Mouse (Mus musculus): ENCODE measurements around the gene Tmem245. TPM values are rescaled to one million over a fixed set of nuclear protein-coding genes. Genes with fewer than 3 reads are reported as not detected.

The Tmem245 gene
- polyA plus RNA-seq, 1 experiment = 20.5 TPM

DNA sequence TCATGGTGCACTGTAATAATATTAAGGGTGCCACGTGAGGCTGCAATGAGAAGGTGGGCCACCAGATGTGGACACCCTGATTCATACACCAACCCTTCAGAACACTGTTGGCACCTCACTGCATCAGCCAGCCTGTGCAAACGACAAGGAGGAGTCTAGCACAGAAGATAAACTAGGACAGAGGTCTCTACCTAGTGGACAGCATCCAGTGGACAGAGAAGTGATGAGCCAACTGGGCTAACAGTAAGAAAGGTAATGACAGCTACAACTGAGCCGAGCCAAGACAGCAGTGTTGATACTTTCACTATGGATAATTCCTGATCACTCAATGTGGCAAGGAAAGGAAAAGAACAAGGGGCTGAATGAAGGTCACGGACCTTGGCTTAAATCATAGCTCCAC, 14.1 kb downstream of the Tmem245 start:
- peaks cover 25% of the 10 kb centered on the region for H3K4me1 ChIP-seq (ENCODE audit: control insufficient read depth, insufficient read depth, low read length)
- WGBS = 92% methylated on average over 4 of the region's 4 CpGs
- no peak for TF ChIP-seq POLR2A (IDR thresholded peaks at IDR 0.05; ENCODE audit: borderline replicate concordance, extremely low read depth, low read depth, low read length)
- no peak for TF ChIP-seq CTCF (IDR thresholded peaks at IDR 0.05; ENCODE audit: insufficient read depth, low read length)
- DNase-seq = no peak
- no peak overlapping the region for H3K4me3 ChIP-seq (replicated peaks; ENCODE audit: extremely low read depth, low read depth, low read length)

DNA sequence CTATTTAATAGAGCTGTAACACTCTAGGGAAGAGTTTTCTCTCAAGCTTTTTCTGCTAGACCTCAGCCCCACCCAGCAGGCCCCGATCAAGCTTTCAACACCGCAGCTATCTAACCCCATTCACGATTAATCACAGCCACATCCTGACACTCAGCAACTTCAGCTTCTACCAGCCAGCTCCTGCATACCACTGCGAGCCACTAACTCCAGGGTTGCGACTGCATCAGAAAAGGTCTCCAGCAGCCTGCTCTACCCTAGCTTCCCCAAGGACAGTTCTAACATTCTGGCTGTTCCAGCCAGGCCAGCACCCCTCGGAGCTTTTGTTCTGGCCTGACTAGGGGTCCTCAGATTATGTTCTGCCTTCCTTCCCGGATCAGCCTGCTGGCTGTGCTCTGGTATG, 15.1 kb downstream of the Tmem245 start:
- peaks cover 22% of the 10 kb centered on the region for H3K4me1 ChIP-seq (ENCODE audit: control insufficient read depth, insufficient read depth, low read length)
- no peak overlapping the region for H3K4me3 ChIP-seq (replicated peaks; ENCODE audit: extremely low read depth, low read depth, low read length)
- DNase-seq = no peak
- WGBS = 68% methylated on average over 7 of the region's 7 CpGs
- TF ChIP-seq CTCF (IDR thresholded peaks at IDR 0.05; ENCODE audit: insufficient read depth, low read length) (no peak), POLR2A (IDR thresholded peaks at IDR 0.05; ENCODE audit: borderline replicate concordance, extremely low read depth, low read depth, low read length) (no peak)

DNA sequence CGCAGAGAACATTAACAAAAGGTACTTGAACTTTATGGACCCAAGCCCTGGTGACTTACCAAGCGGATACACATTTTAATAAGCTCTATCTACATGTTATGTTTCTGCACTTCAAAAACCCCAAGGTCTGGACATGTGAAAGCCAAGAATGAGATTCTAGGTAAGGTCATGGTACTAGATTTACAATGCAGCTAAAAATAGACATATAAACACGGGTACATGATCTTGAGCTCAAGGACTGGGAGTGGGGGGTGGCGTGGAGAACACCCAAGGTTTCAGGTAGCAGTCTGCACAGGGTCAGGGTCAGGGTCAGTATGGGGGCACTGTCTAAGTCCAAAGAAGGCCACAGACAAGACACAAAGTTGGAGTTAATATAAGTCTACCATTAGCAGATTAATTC, 16.9 kb downstream of the Tmem245 start:
- DNase-seq = no peak
- peaks cover 14% of the 10 kb centered on the region for H3K4me1 ChIP-seq (ENCODE audit: control insufficient read depth, insufficient read depth, low read length)
- H3K4me3 ChIP-seq (replicated peaks; ENCODE audit: extremely low read depth, low read depth, low read length) = no peak overlapping the region
- TF ChIP-seq POLR2A (IDR thresholded peaks at IDR 0.05; ENCODE audit: borderline replicate concordance, extremely low read depth, low read depth, low read length) (no peak), CTCF (IDR thresholded peaks at IDR 0.05; ENCODE audit: insufficient read depth, low read length) (no peak)
- 63% methylated on average over 4 of the region's 4 CpGs for WGBS

DNA sequence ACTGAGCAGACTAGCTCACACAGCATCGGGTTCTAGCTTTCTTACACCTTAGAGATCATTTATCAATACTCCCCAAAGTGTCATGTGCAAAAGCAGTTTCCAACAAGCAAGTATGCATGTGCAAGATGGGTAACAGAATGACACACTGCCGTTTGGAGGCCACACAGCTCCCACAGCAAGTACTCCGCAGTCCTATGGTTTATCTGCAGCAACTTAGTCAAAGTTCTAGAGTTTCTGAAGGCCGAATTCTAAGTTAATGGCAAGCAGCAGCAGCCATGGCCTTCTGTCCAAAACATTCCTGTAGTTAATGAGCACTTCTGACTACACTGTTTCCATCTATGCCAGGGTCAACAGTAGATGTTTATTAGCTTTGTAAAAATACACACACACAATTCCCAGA, 20.3 kb downstream of the Tmem245 start:
- no peak overlapping the region for H3K4me3 ChIP-seq (replicated peaks; ENCODE audit: extremely low read depth, low read depth, low read length)
- H3K4me1 ChIP-seq (ENCODE audit: control insufficient read depth, insufficient read depth, low read length) = peaks cover 14% of the 10 kb centered on the region
- DNase-seq = no peak
- 87% methylated on average over 4 of the region's 4 CpGs for WGBS
- no peak for TF ChIP-seq CTCF (IDR thresholded peaks at IDR 0.05; ENCODE audit: insufficient read depth, low read length)

DNA sequence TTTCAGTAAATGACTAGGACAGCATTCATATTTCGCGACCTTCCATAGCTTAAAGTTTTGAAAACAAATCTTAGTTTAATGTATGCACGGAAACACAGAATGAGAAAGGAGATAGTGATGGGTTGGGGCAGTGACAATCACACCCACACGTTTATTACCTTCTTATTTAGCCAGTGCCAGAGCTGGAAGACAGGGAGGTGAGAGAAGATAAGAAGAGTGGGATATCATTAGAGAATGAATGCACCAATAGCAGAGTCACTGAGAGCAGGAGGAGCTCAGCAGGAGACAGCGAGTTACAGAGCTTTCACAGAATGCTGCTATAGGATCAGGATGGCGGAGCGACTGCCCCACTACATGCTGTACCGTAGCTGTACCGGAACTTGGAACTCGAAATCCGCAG, 25.0 kb downstream of the Tmem245 start:
- H3K4me3 ChIP-seq (replicated peaks; ENCODE audit: extremely low read depth, low read depth, low read length) = no peak overlapping the region
- no peaks in the 10 kb centered on the region for H3K4me1 ChIP-seq (ENCODE audit: control insufficient read depth, insufficient read depth, low read length)
- no peak for TF ChIP-seq POLR2A (IDR thresholded peaks at IDR 0.05; ENCODE audit: borderline replicate concordance, extremely low read depth, low read depth, low read length)
- TF ChIP-seq CTCF (IDR thresholded peaks at IDR 0.05; ENCODE audit: insufficient read depth, low read length) = no peak
- WGBS = 94% methylated on average over 11 of the region's 11 CpGs
- no peak for DNase-seq

DNA sequence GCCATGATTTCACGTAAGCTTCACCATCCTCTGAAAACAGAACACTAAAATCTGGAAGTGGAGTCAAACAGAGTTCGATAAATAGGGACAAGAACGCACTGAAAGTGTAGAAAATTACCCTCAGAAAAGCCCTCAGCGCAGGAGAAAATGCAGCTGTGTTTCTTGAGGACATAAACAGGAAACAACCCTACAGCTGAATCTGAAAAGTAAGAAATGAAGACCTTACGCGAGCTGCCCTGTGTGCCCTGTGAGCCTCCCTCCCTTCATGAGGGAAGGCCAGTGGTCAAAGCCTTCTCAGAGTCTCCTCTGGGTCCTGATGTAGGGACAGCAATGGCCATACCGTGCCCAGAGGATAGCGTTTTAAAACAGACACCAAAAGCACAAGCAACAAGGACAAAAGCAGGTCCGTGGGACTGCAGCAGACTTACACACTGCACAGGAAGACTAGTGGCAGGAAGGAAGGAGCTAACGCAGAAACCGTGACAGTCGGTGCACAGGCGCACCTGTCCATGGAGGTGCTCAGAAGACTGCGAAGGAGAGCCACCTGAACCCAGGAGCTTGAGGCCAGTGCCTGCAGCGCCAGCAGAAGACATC, 31.4 kb downstream of the Tmem245 start:
- Histone ChIP-seq H3K4me3 (replicated peaks; ENCODE audit: extremely low read depth, low read depth, low read length) (no peak overlapping the region), H3K4me1 (ENCODE audit: control insufficient read depth, insufficient read depth, low read length) (no peaks in the 10 kb centered on the region)
- no peak for DNase-seq
- WGBS = 75% methylated on average over 15 of the region's 15 CpGs
- no peak for TF ChIP-seq CTCF (IDR thresholded peaks at IDR 0.05; ENCODE audit: insufficient read depth, low read length)
- TF ChIP-seq POLR2A (IDR thresholded peaks at IDR 0.05; ENCODE audit: borderline replicate concordance, extremely low read depth, low read depth, low read length) = 0 out of 2 replicates have a peak, but pooled peaks have one; percentile 15

DNA sequence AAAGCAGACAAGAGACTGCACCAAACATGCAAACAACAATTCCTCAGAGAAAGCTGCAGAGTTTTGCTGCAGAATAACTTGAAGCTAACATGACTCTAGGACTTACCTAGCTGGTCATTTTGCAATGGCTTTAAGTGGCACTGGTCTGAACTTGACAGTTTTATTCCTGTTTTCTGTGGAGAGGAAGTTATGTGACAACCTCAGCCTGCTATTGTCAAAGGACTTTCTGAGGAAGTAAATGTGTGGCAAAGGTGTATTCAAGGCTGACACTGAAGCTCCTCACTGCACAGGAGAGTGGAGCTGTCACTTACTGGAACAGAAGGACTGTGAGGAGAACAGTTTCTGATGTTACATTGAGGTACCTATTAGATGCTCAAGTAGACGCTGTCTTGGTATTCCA, 32.5 kb downstream of the Tmem245 start:
- H3K4me3 ChIP-seq (replicated peaks; ENCODE audit: extremely low read depth, low read depth, low read length) = no peak overlapping the region
- no peak for DNase-seq
- H3K4me1 ChIP-seq (ENCODE audit: control insufficient read depth, insufficient read depth, low read length) = no peaks in the 10 kb centered on the region
- WGBS = 94% methylated on average over 1 of the region's 1 CpGs
- TF ChIP-seq POLR2A (IDR thresholded peaks at IDR 0.05; ENCODE audit: borderline replicate concordance, extremely low read depth, low read depth, low read length) = no peak
- no peak for TF ChIP-seq CTCF (IDR thresholded peaks at IDR 0.05; ENCODE audit: insufficient read depth, low read length)

DNA sequence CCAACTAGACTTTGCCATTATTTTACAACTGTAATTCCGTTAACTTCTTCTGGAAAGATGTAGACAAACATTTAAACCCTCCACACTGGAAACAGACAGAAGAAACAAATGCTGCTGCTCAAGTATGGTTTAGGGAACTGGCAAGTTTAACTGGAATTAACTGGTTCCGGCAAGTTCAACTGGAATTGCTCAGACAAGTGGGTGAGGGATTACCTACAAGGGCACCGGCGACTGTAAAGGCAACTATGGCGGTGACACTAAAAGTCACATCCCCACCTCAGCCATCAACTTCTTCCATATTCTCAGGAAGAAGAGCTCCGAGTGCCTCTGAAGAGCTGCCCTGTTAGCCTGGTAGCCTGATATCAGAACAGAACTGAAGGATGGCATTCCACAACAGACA, 32.9 kb downstream of the Tmem245 start:
- no peak overlapping the region for H3K4me3 ChIP-seq (replicated peaks; ENCODE audit: extremely low read depth, low read depth, low read length)
- TF ChIP-seq CTCF (IDR thresholded peaks at IDR 0.05; ENCODE audit: insufficient read depth, low read length) (no peak), POLR2A (IDR thresholded peaks at IDR 0.05; ENCODE audit: borderline replicate concordance, extremely low read depth, low read depth, low read length) (no peak)
- no peaks in the 10 kb centered on the region for H3K4me1 ChIP-seq (ENCODE audit: control insufficient read depth, insufficient read depth, low read length)
- DNase-seq = no peak
- WGBS = 80% methylated on average over 6 of the region's 6 CpGs

DNA sequence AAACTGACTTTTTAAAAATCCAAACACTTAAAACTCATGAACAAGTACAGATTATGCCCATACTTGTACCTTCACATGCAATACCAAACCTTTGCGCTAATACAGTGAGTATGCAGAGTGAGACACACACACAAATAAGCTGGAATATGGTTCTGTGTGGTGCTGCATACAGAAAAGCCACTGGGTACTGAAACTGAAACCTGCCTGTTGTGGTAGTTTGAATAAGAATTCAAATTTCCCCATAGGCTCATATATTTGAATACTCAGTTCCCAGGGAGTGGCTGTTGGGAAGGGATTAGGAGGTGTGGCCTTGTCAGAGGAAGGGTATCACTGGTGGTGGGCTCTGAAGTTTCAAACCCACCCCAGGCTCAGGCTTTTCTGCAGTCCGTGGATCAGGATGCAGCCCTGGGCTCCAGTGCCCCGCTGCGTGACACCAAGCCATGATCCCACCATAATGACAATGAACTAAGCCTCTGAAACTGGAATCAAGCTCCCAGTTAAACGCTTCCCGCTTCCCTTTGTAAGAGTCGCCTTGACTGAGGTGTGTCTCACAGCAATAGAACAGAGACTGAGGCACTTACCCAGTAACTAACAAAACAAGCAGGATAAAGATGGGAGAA, 34.7 kb downstream of the Tmem245 start:
- TF ChIP-seq POLR2A (IDR thresholded peaks at IDR 0.05; ENCODE audit: borderline replicate concordance, extremely low read depth, low read depth, low read length) (no peak), CTCF (IDR thresholded peaks at IDR 0.05; ENCODE audit: insufficient read depth, low read length) (no peak)
- 88% methylated on average over 7 of the region's 7 CpGs for WGBS
- no peaks in the 10 kb centered on the region for H3K4me1 ChIP-seq (ENCODE audit: control insufficient read depth, insufficient read depth, low read length)
- DNase-seq = no peak
- H3K4me3 ChIP-seq (replicated peaks; ENCODE audit: extremely low read depth, low read depth, low read length) = no peak overlapping the region

DNA sequence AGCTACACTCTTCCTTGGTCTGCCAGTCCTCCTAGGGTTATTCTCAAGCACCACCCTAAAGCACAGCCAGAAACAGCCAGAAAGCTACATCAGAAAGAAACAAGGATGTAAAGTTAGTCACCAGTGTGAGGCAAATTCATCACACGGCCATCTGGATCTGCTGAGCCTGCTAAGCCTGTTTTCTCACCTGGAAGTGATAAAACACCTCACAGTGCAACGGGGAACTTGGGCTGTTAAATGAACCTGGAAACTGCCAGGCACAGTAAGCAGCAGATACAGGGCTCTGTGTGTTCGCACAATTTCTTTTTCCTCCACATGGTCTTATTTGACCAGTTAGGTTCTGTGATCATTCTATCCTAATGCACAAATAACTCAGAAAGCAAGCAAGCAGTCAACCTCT, 37.7 kb downstream of the Tmem245 start:
- DNase-seq = no peak
- no peak for TF ChIP-seq POLR2A (IDR thresholded peaks at IDR 0.05; ENCODE audit: borderline replicate concordance, extremely low read depth, low read depth, low read length)
- TF ChIP-seq CTCF (IDR thresholded peaks at IDR 0.05; ENCODE audit: insufficient read depth, low read length) = no peak
- WGBS = 88% methylated on average over 3 of the region's 3 CpGs
- Histone ChIP-seq H3K4me1 (ENCODE audit: control insufficient read depth, insufficient read depth, low read length) (no peaks in the 10 kb centered on the region), H3K4me3 (replicated peaks; ENCODE audit: extremely low read depth, low read depth, low read length) (no peak overlapping the region)

All from lung, adult 2 months (tissue).